Mouse (Mus musculus) layer of hippocampus, adult 11-12 months (tissue): ENCODE results near the gene Usp3.

Experiments used
- DNase-seq: peaks from one replicate; pipeline ENCODE4 v3.0.0; 2022; ENCODE audit warnings: low spot score

Gene Usp3

DNA sequence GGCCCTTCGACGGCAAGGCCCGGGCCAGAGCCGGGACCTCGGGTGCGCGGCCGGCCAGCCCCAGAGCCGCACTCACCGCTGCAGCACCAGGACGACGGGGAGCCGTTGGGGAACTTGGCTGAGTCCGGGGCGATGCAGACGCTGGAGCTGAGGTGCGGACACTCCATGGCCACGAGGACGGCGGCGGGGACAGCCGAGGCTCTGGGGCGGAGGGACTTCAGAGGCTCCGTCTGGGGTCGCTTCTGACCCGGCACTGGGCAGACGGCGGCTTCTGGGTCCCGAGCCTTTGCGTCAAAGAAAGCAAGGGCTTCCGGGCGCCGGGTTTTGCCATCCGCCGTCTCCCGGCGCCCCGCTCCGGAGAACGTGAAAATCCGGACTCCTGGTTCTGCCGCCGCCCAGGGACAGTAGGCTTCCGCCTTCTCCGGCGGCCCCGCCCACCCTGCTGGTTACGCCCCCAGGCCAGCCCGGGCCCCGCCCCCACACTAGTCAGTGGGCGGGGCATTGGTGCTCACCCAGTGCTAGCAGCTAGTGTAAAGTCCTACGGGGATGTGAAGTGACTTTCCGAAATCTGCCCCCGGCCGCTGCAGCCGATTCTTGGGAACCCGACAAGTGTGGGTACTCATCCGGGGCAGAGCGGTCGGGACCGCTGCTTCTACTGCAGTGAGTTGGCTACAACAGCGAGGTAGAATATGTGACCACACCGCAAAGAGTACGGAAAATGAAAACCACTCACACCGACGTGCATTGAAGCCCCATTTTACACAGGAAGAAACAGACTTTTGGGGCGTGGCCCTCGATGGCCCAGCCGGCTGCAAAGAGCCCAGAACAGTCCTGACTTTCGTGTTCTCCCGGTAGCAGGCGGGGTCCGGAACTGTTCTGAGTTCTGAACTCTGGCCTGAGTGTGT lies at the start of gene Usp3:
Usp3 (minus strand) TSS at position 435 of the 905 bp plus-strand sequence.
- DNase-seq = peak; percentile 94

DNA sequence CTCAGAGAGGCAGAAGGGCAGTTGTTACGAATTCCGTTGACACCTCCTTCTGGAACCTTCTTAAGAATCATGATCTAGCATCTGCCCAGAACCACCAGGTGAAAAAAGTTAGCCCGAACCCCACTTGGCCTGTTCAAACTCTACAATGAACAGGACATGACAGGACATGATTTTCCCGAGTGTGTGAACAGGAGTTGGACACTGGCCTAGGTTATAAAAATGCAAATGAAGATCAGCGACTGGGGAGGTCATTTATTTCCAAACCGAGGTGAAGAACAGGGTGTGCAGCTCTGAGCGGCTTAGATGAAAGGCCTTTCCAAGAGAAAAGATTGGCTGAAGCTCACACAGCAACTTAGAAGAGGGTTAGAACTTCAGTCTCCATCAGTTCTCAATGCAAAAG lies 47.5 kb upstream of the Usp3 start:
- DNase-seq = no peak

DNA sequence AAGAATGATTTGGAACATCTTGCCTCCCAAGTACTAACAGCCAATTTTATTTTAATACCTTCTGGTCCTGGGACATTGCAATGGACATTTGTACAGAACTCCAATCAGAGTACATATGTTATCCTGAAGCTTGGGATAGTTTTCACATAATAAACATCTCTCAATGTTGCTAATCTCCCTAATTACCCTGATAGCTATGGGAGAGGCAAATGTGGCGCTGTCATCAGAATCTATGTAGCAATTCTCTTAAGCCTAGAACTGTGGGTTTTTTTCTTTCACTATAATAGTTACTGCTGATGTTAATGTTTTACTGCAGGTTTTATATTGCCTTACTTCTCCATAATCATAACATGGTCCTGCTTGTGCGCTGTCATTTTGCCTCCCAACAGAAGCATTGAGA lies 46.7 kb upstream of the Usp3 start:
- DNase-seq = no peak

DNA sequence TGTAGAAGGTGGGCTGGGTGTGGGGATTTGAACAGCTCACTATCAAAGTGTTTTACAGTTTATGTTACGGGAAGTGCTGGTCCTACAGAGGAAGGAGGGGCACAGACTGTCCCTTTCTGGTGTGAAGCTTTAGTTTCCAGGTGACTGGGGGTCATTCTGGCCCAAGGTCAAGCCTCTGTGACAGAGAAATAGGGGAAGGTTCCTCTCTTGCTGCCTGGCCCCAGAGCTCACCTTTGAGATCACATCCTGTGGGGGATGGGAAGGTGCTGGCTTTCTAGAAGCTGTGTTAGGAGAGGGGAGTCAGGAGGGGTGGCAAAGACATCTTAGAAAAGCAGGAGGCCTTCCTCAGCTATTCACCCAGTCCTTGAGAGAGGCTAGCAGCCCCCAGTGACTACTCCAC lies 39.5 kb upstream of the Usp3 start:
- DNase-seq = no peak

DNA sequence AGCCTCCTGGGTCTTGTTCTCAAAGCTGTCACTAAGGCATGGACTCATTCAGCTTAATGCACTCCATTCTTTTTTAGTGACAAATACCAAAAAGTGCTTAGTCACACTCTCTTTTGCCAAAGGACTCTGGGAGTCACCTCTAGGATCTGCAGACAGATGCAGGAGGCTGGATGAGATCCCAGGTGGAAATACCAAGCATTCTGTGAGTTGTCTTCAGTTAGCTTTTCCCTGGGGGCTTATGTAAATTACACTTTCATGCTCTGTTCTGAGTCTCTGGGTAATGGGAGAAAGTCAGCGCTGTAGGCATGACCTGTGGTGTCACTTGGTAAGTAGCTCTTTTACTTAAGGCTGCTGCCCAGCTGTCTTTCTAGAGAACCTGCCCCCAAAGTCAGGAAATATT lies 38.0 kb upstream of the Usp3 start:
- DNase-seq = no peak

DNA sequence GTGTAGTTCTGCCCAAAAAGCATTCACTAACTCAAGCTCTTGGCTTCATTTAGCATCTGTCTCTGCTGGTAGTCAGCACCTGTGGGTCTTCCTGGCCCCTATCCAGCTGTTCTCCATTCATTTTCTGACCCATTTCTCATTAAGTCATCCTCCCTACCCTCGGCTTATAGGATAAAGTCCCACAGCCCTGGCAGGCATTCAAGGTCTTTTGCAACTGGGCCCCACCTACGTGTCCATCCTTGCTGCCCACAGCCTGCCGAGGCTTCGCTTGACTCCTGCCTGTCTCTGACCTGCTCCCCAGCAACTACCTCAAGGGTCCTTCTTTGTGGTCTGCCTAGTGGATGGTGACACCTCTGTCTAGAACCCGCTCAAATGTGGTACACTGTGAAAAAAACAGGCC lies 33.7 kb upstream of the Usp3 start:
- DNase-seq = no peak

DNA sequence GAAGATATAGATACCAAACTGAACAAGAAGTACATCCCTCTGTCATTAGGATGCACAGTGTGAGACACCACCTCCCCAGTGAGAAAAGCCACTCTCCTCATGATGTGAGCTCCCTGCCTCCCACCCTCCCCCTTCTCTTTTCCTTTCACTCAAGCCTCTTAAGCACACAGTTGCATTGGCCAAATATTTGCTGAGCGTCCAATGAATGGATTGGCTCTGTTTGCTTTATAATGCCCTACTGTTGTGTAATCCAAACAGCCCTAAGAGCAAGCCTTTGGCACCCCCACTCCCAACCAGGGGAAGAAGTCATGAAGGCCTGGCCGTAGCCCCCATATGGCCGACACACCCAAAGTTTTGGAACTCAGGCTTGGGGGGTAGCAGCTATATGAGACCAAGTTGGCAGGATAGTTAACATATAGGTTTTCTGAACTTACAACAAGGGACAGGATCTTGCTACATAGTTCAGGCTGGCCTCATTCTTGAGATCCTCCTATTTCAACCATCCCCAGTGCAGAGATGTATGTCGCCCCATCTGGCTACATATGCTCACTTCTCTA lies 33.1 kb upstream of the Usp3 start:
- no peak for DNase-seq

DNA sequence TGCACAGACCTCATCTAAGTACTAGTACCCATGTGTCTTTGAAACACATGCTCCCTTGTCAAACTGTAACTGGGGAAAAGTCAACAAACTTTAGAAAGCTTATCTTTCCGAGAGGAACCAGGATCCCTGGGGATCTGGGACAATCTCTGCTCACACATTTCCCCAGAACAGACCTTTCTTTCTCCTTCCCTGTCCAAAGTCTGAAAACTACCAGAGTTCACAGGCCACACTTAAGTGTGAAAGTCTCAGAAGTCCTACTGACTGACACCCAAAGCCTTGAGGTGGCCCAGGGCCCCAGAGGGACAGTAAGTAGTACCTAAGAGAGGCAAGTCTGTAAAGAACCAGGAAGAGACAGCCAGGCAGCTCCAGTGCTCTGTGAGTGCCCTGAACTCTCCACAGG lies 31.9 kb upstream of the Usp3 start:
- no peak for DNase-seq

DNA sequence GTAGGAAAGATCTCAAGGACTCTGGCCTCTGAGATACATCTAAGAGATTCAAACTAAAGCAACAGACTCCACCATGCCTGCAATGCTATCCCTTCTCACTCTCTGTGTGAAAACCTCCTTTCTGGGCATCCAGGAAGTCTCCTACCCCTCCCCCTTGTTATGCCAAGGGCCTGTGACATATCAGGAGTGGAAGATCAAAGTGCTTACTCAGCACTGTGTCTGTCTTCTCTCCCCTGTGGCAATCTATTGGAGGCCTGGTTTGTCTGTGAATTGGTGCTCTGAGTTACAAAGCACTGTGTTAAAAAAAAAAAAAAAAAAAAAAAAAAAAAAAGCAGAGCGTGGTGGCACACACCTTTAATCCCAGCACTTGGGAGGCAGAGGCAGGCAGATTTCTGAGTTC lies 30.7 kb upstream of the Usp3 start:
- no peak for DNase-seq

DNA sequence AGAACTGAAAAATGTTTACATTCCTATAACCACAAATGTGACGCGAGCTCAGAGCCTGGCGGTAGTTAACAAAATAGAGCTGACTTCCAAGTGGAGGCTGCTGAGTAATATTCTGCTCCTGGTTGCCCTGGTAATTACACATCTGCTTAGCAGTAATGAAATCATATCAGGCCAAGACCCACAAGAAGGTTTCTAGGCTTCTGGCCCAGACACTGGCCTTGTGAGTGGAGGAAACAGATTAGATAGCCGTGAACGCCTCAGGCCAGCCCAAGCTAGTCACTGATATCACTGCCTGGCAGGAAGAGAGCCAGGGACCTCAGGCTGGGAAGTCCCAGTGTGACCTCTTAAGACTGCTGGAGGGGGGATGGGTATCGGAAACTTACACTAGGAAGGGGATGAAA lies 27.6 kb upstream of the Usp3 start:
- DNase-seq = no peak

DNA sequence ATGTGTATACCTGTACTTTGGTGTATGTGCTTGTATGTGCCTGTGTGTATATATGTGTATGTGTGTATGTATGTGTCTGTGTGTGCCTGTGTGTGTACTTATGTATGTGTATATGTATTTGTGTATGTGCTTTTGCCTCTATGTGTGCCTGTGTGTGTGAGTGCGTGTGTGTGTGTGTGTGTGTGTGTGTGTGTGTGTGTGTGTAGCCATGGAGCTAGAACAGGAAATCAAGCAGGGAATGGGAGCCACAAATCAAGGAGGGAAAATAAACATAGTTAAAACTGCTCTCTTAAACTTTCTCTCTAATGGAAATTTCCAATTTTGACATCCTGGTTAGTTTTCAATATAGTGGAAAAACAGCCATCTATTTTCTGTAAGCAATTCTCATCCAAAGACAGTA lies 27.1 kb upstream of the Usp3 start:
- DNase-seq = no peak

DNA sequence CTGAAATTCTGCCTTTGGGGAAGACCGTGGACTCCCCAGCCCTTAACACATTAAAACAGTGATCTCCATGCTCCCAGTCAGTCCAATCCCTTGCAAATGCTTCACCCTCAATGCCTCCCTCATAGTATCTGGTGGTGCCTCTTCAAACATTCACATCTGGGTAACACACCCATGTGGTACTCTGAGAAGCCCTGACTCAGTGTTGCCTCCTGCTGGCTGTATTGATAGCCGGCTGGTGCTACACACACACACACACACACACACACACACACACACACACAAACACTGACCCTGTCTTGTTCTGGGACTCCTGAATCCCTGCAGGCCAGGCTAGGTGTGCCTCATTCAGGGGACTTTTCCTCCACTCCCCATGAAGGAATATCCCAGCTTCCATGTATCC lies 24.9 kb upstream of the Usp3 start:
- no peak for DNase-seq

DNA sequence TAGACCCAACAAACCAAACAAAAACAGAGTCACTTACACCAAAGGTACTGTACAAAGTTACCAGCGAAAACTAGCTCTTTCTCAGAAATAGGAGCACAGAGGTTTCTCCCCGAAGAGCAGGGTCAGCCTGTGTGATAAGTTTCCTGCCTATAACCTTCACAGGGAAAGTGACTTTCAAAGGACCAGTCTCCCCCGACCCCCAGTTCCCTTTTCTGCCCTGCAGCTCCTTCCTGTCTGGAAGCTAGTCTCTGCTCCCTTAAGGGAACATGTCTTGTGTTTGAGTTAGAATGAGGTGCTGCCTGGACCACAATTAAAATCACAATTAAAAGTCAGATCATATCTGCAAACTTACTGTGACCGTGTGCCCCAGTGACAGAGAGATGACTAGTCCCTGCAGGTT lies 23.9 kb upstream of the Usp3 start:
- no peak for DNase-seq

DNA sequence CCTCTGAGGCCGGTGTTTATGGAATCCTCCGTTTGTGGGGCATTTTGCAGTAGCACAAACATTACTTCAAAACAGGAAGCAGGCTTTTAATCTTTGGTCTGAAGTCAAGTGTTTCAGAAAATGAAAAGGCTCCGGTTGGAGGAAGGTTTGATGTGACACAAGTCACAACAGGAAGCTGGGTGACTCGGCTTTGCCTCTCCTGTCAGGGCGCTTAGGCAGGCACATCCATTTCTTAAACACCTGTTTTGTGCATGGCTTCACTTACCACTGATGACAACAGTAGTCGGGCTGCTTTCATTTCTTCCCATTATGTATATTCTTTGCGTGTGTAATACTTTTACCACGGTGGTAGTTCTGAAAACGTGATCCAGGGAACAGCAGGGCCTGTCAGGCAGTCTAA lies 22.2 kb upstream of the Usp3 start:
- no peak for DNase-seq

DNA sequence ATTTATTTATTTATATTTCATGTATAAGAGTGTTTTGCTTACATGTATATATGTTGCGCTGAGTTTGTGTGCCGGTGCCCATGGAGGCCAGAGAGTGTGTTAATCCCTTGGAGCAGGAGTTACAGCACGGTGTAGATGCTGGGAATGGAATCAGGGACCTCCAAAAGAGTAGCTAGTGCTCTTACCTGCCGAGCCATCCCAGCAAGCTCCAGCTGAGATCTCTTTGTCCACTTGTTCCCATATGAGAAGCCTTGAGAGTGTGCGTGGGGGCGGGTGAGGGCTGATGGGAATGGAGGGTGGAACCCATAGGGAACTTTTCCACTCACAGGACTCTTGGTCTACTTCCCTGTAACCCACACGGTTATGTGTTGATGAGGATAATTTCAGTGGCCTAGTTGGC lies 21.6 kb upstream of the Usp3 start:
- DNase-seq = no peak

DNA sequence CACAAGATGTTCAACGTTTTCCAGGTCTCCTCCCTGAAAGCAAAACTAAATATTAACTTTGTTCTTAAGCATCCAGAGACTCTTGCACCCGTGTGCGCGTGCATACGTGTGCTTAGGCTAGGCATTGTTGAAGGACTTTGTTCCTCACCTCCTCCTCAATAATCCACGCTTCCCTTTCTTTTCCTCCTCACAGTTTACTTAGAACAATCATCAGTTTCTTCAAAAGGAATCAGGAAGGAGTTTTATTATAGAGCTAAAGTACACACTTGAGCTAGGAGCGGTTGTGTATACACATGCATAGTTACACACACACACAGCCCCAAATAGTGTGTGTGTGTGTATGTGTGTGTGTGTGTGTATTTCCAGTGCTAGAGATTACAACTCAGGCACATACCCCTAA lies 20.7 kb upstream of the Usp3 start:
- DNase-seq = no peak

DNA sequence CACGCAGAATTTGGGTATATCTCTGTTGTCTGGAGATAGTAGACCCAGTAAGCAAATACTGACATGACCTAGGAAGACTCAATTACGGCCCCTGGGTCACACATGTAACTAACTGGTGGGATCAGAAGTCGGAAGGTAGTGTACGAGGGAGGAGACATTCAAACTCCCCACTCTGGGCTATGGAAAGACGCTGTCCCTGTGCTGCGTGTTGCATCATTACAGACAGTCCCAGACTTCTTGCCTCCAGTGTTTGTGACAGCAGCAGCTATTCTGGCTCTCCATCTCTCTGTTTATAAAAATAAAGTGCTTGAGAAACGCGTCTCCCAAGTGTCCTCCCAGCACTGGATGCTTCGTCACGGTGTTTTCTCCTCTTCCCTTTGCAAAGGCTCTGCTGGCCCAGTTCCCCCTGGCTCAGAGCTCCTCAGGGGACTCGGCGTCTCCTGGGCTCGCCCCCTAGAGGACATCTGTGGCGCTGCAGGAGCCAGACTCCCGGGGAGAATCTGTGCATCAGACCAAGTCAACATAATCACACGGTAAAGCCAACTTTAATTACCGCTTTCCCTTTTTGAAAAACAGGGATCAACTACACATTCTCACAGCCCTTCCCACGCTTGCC lies 18.6 kb upstream of the Usp3 start:
- DNase-seq = peak; percentile 90

DNA sequence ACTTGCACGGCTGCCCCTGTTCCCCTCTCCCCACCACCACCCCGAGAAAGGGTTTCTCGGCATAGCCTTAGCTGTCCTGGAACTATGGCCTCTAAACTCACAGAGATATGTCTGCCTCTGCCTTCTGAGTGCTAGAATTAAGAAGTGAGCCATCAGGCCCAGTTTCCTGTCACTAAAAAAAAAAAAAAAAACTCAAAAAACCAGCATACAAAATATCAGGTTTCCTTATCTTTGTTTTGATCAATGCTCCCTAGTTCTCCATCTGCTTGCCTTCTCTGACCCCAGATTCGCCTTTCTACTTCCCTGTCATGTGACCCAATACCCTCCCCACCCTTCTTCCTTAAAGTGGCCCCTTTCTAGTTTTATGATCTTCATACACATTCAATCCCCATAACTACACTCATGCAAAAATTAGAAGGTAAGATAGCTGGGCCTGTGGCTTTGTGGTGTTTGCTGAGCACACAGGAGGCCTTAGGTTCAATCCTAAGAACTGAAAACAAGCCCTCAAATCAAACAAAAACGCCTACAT lies 15.9 kb upstream of the Usp3 start:
- no peak for DNase-seq

DNA sequence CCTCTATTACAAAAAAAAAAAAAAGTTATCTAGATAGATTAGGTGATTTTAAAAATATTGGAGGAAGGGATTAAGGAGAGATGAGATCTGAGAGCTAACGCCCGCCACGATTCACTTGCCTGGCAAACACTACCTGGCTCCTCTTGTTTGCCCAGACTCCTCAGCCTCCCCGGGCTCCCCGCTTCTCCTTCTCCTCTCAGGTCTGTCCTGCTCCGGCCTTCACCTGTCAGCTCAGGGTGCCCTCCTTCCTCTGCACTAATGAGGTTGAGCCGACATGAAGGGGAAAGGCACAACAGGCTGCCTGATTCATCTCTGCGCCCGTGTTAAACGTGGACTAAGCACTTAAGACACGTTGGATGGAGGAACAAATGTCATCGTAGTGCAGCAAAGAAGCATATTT lies 13.9 kb upstream of the Usp3 start:
- DNase-seq = no peak

DNA sequence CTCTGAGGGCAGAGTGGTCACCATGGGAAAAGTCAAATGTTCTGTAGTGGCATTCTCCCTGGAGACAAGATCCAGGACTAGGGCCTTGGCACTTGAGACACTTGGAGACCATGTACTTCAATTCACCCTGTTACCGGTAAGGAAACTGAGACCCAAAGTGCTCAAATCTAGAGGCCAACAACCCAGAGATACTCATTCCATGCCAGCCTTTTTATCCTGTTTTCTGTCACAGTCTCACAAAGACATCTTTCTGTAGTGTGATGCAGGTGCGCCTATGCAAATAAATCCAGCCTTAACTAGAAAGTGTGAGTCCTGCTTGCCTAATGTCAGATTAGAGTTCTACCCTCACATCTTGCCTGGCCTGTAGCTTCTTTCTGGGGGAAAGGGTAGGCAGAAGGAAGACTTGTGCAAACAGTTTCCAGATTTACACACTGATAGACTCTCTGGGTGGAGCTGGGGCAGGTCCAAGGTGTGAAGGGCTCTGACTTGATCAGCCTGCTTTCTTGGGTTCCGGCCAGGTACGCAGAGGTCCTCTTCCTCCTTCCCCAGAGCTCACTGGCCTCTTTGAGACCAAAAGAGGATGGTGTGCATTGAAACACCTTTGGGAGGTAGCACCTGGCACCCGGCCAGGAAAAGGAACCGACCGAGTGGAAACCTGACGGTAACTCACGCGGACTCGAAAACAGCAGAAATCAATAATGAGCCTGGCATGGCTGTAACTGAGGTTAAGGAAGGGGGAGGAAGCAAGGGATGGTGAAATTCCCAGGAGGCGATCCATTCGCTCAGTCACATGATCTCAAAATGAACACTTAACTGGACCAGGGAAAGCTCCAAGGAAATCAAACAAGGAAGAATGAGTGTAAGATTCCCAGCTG lies 13.2 kb upstream of the Usp3 start:
- no peak for DNase-seq

DNA sequence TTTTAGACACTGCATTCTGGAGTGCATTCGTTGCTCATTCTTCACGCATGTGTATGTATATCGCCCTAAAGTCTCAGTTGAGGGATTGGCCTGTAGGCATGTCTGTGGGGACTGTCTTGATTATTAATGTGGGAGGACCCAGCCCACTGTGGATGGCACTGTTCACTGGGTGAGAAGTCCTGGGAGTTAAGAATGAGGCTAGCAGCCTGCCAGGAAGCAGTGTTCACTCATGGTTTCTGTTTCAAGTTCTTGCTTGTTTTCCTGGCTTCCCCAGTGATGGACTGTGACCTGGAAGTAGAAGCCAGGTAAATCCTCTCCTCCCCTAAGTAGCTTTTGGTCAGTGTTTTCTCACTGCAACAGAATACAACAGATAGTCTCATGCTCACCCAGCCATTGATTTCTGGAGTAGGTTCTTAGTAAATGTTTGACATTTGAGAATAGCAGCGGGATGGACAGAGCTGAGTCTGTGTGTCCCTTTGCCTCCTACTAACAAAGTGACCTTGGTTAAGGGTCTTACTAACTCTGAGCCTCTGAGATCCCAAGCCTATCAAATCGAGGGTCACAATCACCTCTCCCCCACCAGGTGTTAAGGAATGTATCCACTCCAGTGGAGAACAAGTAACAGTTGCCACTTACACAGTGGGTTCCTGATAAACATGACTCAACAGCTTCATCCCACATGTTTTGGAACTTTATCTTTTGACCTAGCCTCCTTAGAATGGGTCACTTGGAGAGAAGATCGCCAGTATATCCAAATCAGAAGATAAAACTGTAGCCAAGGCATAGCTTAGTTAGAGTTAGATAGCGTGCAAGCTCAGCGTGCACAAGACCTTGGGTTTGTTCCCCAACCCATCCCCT lies 11.6 kb upstream of the Usp3 start:
- no peak for DNase-seq
